8 mouse cellular contexts compared by ENCODE assay signal in genomic region chr2:5943071-5943470, GRCm38 (mm10). TPM values are rescaled to one million over a fixed set of nuclear protein-coding genes. Genes with fewer than 3 reads are reported as not detected.
A peak's percentile ranks its signal among the peaks of the same experiment; 100 is the strongest.
DNase-seq lines count a peak whose midpoint lies in the region; ATAC-seq and TF ChIP-seq lines count a peak whose summit lies in the region.
"Had no signal": no experiment of that assay in that cellular context is flagged by ENCODE, and none has a peak within 500 bp of the region (broad histone marks: within the 10 kb centered on the region; RNA-seq: fewer than 3 reads in every experiment).

No protein-coding gene starts in this region.

- H3K9me3 ChIP-seq in forebrain, embryonic 14.5 days (replicated peaks; ENCODE audit: control insufficient read depth, low read length), result no peaks in the 10 kb centered on the region
- no peaks in the 10 kb centered on the region for H3K9me3 ChIP-seq in limb, embryonic 15.5 days
- H3K9me3 ChIP-seq in stomach, embryonic 15.5 days, result no peaks in the 10 kb centered on the region

- peaks cover 12% of the 10 kb centered on the region; the same call in 1 of the 2 replicates for H3K79me2 ChIP-seq in liver, adult 2 months (ENCODE audit: control insufficient read depth, insufficient read depth, low read length)

- no peaks in the 10 kb centered on the region for H3K36me3 ChIP-seq in liver, adult 2 months (ENCODE audit: control insufficient read depth, insufficient read depth, low read length)
- H3K36me3 ChIP-seq in forebrain, embryonic 14.5 days (ENCODE audit: control insufficient read depth, insufficient read depth, low read length), result no peaks in the 10 kb centered on the region
- H3K36me3 ChIP-seq in limb, embryonic 15.5 days, result no peaks in the 10 kb centered on the region
- no peaks in the 10 kb centered on the region for H3K36me3 ChIP-seq in stomach, embryonic 15.5 days

- H3K4me1 ChIP-seq in liver, adult 2 months (ENCODE audit: control insufficient read depth, insufficient read depth, low read length), result peaks cover 12% of the 10 kb centered on the region; the same call in 1 of the 2 replicates
- H3K4me1 ChIP-seq in forebrain, embryonic 14.5 days (ENCODE audit: control insufficient read depth, insufficient read depth, low read length), result no peaks in the 10 kb centered on the region
- H3K4me1 ChIP-seq in limb, embryonic 15.5 days, result peaks cover 6% of the 10 kb centered on the region; the same call in 1 of the 2 replicates
- H3K4me1 ChIP-seq in stomach, embryonic 15.5 days, result 0 out of 2 replicates have a peak, but pooled peaks cover 6% of the 10 kb centered on the region

- no peak for TF ChIP-seq CTCF in liver, adult 2 months (IDR thresholded peaks at IDR 0.05; ENCODE audit: low read depth, low read length)

- no peak overlapping the region for H3K4me3 ChIP-seq in liver, adult 2 months (ENCODE audit: insufficient read depth, low read depth, low read length)
- peak overlapping the region; percentile 37 for H3K4me3 ChIP-seq in forebrain, embryonic 14.5 days (ENCODE audit: low read depth, low read length)
- H3K4me3 ChIP-seq in limb, embryonic 15.5 days, result peak overlapping the region; percentile 62
- H3K4me3 ChIP-seq in stomach, embryonic 15.5 days (replicated peaks), result peak overlapping the region; percentile 64

- 14% methylated on average over 4 of the region's 4 CpGs for WGBS in liver, adult 2 months
- 39% methylated on average over 4 of the region's 4 CpGs for WGBS in forebrain, embryonic 14.5 days
- WGBS in limb, embryonic 15.5 days, result 35% methylated on average over 4 of the region's 4 CpGs
- 42% methylated on average over 4 of the region's 4 CpGs for WGBS in stomach, embryonic 15.5 days

- no peak for DNase-seq in liver, adult 2 months (ENCODE audit: extremely low read depth, low read depth, low spot score)
- no peak for DNase-seq in liver
- DNase-seq in forebrain, embryonic 14.5 days (ENCODE audit: low spot score), result no peak
- no peak for DNase-seq in urinary bladder, postnatal 36 days (ENCODE audit: low spot score in 2 of 2)
- DNase-seq in adrenal gland, adult (ENCODE audit: inconsistent age in 2 of 2, low spot score in 1 of 2), result no peak

- H3K27ac ChIP-seq in liver, adult 2 months (replicated peaks; ENCODE audit: insufficient read depth, low read depth, low read length), result peak overlapping the region; percentile 71
- H3K27ac ChIP-seq in forebrain, embryonic 14.5 days (ENCODE audit: low read depth, low read length), result no peak overlapping the region
- H3K27ac ChIP-seq in limb, embryonic 15.5 days, result no peak overlapping the region
- no peak overlapping the region for H3K27ac ChIP-seq in stomach, embryonic 15.5 days

- no peaks in the 10 kb centered on the region for H3K27me3 ChIP-seq in liver, adult 2 months (ENCODE audit: control insufficient read depth, insufficient read depth, low read length)
- no peaks in the 10 kb centered on the region for H3K27me3 ChIP-seq in forebrain, embryonic 14.5 days (replicated peaks; ENCODE audit: control insufficient read depth, insufficient read depth, low read length)
- no peaks in the 10 kb centered on the region for H3K27me3 ChIP-seq in limb, embryonic 15.5 days
- H3K27me3 ChIP-seq in stomach, embryonic 15.5 days (replicated peaks), result no peaks in the 10 kb centered on the region

- peak overlapping the region; percentile 57 for H3K4me2 ChIP-seq in forebrain, embryonic 14.5 days (ENCODE audit: low read length)
- H3K4me2 ChIP-seq in limb, embryonic 15.5 days, result peak overlapping the region; percentile 89
- peak overlapping the region; percentile 88 for H3K4me2 ChIP-seq in stomach, embryonic 15.5 days

- H3K9ac ChIP-seq in liver, adult 2 months (ENCODE audit: low read depth, low read length), result peak overlapping the region; percentile 27; the same call in 1 of the 2 replicates
- H3K9ac ChIP-seq in forebrain, embryonic 14.5 days (ENCODE audit: low read length), result no peak overlapping the region
- H3K9ac ChIP-seq in limb, embryonic 15.5 days, result no peak overlapping the region
- no peak overlapping the region; the same call in 1 of the 2 replicates for H3K9ac ChIP-seq in stomach, embryonic 15.5 days

- ATAC-seq in forebrain, embryonic 14.5 days, result peak; percentile 30
- no peak for ATAC-seq in limb, embryonic 15.5 days (ENCODE audit: insufficient number of reproducible peaks, low FRiP score, low TSS enrichment, low read depth)
- ATAC-seq in stomach, embryonic 15.5 days (ENCODE audit: insufficient read depth, low FRiP score, low read depth), result no peak
- ATAC-seq: Patski had no signal

- no peak for TF ChIP-seq POLR2A in liver, adult 2 months (IDR thresholded peaks at IDR 0.05; ENCODE audit: extremely low read depth, insufficient read depth, low read length)

RNA-seq across cellular contexts. Expression of gene Dhtkd1, which starts 0.5 kb away (rescaled TPM):
- total RNA-seq in liver, adult 2 months (2014; rRNA removed), result 81.6 and 84.2 TPM in 2 replicates
- 31.3 and 44.1 TPM in 2 replicates for polyA plus RNA-seq in liver, adult 2 months (2012; rRNA removed)
- 2.5 and 3.5 TPM in 2 replicates for polyA plus RNA-seq in forebrain, embryonic 14.5 days (2014; fragmentation: Nextera tagmentation; extraction: Ambion mirVana)
- polyA plus RNA-seq in limb, embryonic 15.5 days (2015; fragmentation: Nextera tagmentation; extraction: Ambion mirVana), result 2.8 and 3.2 TPM in 2 replicates
- polyA plus RNA-seq in stomach, embryonic 15.5 days (2015; fragmentation: Nextera tagmentation; extraction: Ambion mirVana), result 3.0 and 3.7 TPM in 2 replicates

RNA-seq across cellular contexts. Expression of gene Upf2, which starts 8.2 kb away (rescaled TPM):
- total RNA-seq in liver, adult 2 months (2014; rRNA removed), result 7.7 and 10.1 TPM in 2 replicates
- 1.5 and 1.6 TPM in 2 replicates for polyA plus RNA-seq in liver, adult 2 months (2012; rRNA removed)
- 7.6 and 7.8 TPM in 2 replicates for polyA plus RNA-seq in forebrain, embryonic 14.5 days (2014; fragmentation: Nextera tagmentation; extraction: Ambion mirVana)
- polyA plus RNA-seq in limb, embryonic 15.5 days (2015; fragmentation: Nextera tagmentation; extraction: Ambion mirVana), result 8.6 and 10.1 TPM in 2 replicates
- 9.5 and 10.2 TPM in 2 replicates for polyA plus RNA-seq in stomach, embryonic 15.5 days (2015; fragmentation: Nextera tagmentation; extraction: Ambion mirVana)

RNA-seq across cellular contexts. Expression of gene Sec61a2, which starts 47.8 kb away (rescaled TPM):
- 14.2 and 17.1 TPM in 2 replicates for total RNA-seq in liver, adult 2 months (2014; rRNA removed)
- 4.5 and 8.2 TPM in 2 replicates for polyA plus RNA-seq in liver, adult 2 months (2012; rRNA removed)
- polyA plus RNA-seq in forebrain, embryonic 14.5 days (2014; fragmentation: Nextera tagmentation; extraction: Ambion mirVana), result 80.3 and 86.8 TPM in 2 replicates
- polyA plus RNA-seq in limb, embryonic 15.5 days (2015; fragmentation: Nextera tagmentation; extraction: Ambion mirVana), result 75.9 and 80.5 TPM in 2 replicates
- polyA plus RNA-seq in stomach, embryonic 15.5 days (2015; fragmentation: Nextera tagmentation; extraction: Ambion mirVana), result 67.5 and 77.9 TPM in 2 replicates
